Mouse (Mus musculus): ENCODE measurements around the gene 6330403K07Rik.

6330403K07Rik gene

GRCm38 (mm10) chr11:71033163-71033761 is at the start of gene 6330403K07Rik:
TSS of gene 6330403K07Rik (minus strand) at chr11:71033513.
- no peak for DNase-seq (ENCODE audit: low spot score)

- no peak for DNase-seq (ENCODE audit: low spot score)
Observed at GRCm38 (mm10) chr11:71076342-71076741, 43.0 kb upstream of the 6330403K07Rik start.

- DNase-seq (ENCODE audit: low spot score) = no peak
Observed at GRCm38 (mm10) chr11:71052554-71052953, 19.2 kb upstream of the 6330403K07Rik start.

GRCm38 (mm10) chr11:71039526-71040298 is 6.4 kb upstream of the 6330403K07Rik start:
- no peak for DNase-seq (ENCODE audit: low spot score)

GRCm38 (mm10) chr11:71032491-71033162 is 686 bp downstream of the 6330403K07Rik start:
- no peak for DNase-seq (ENCODE audit: low spot score)

GRCm38 (mm10) chr11:71032070-71032469 is 1.2 kb downstream of the 6330403K07Rik start:
- DNase-seq (ENCODE audit: low spot score) = no peak

GRCm38 (mm10) chr11:71029403-71030118 is 3.8 kb downstream of the 6330403K07Rik start:
- DNase-seq (ENCODE audit: low spot score) = no peak

- no peak for DNase-seq (ENCODE audit: low spot score)
Observed at GRCm38 (mm10) chr11:71028280-71028679, 5.0 kb downstream of the 6330403K07Rik start.

GRCm38 (mm10) chr11:71019201-71020068 is 13.9 kb downstream of the 6330403K07Rik start, which contains the start of the genes Mis12 and Derl2:
TSS of gene Mis12 (plus strand) at chr11:71019611.
TSS of gene Derl2 (minus strand) at chr11:71019841.
- DNase-seq (ENCODE audit: low spot score) = peak; percentile 98

- no peak for DNase-seq (ENCODE audit: low spot score)
Observed at GRCm38 (mm10) chr11:71018416-71019200, 14.7 kb downstream of the 6330403K07Rik start.

- DNase-seq (ENCODE audit: low spot score) = no peak
Observed at GRCm38 (mm10) chr11:71017051-71017450, 16.3 kb downstream of the 6330403K07Rik start.

- no peak for DNase-seq (ENCODE audit: low spot score)
Observed at GRCm38 (mm10) chr11:71012743-71013142, 20.6 kb downstream of the 6330403K07Rik start.

- DNase-seq (ENCODE audit: low spot score) = no peak
Observed at GRCm38 (mm10) chr11:71008321-71008720, 25.0 kb downstream of the 6330403K07Rik start.

- DNase-seq (ENCODE audit: low spot score) = no peak
Observed at GRCm38 (mm10) chr11:71007831-71008230, 25.5 kb downstream of the 6330403K07Rik start.

GRCm38 (mm10) chr11:71007026-71007425 is 26.3 kb downstream of the 6330403K07Rik start:
- no peak for DNase-seq (ENCODE audit: low spot score)

- DNase-seq (ENCODE audit: low spot score) = peak; percentile 28
Observed at GRCm38 (mm10) chr11:71005046-71005445, 28.3 kb downstream of the 6330403K07Rik start.

- peak; percentile 96 for DNase-seq (ENCODE audit: low spot score)
Observed at GRCm38 (mm10) chr11:71004316-71004773, 29.0 kb downstream of the 6330403K07Rik start, which contains the start of gene Dhx33. TSS of gene Dhx33 (minus strand) at chr11:71004437.

GRCm38 (mm10) chr11:71003611-71004315 is 29.6 kb downstream of the 6330403K07Rik start:
- peak; percentile 49 for DNase-seq (ENCODE audit: low spot score)

- DNase-seq (ENCODE audit: low spot score) = no peak
Observed at GRCm38 (mm10) chr11:71001167-71001566, 32.1 kb downstream of the 6330403K07Rik start.
